Mouse (Mus musculus) thymus, postnatal 14 days (tissue): Measurements from ENCODE around the gene Cenpl.

ENCODE experiments used
- DNase-seq: peaks from one replicate; pipeline ENCODE4 v3.0.0; 2021

Gene Cenpl

GRCm38 (mm10) chr1:161046972-161047371 is 23.5 kb upstream of the Cenpl start:
- DNase-seq = no peak

GRCm38 (mm10) chr1:161057164-161057563 is 13.3 kb upstream of the Cenpl start:
- no peak for DNase-seq

GRCm38 (mm10) chr1:161063351-161063750 is 7.2 kb upstream of the Cenpl start:
- no peak for DNase-seq

- no peak for DNase-seq
Observed at GRCm38 (mm10) chr1:161071272-161071620, 733 bp downstream of the Cenpl start.

GRCm38 (mm10) chr1:161076238-161076637 is 5.7 kb downstream of the Cenpl start:
- DNase-seq = no peak

GRCm38 (mm10) chr1:161077243-161077642 is 6.7 kb downstream of the Cenpl start:
- DNase-seq = no peak

GRCm38 (mm10) chr1:161099721-161100405 is 29.4 kb downstream of the Cenpl start:
- DNase-seq = no peak

- no peak for DNase-seq
Observed at GRCm38 (mm10) chr1:161103842-161104241, 33.3 kb downstream of the Cenpl start.

- no peak for DNase-seq
Observed at GRCm38 (mm10) chr1:161109216-161109615, 38.7 kb downstream of the Cenpl start.

- DNase-seq = no peak
Observed at GRCm38 (mm10) chr1:161114591-161114990, 44.1 kb downstream of the Cenpl start.

- no peak for DNase-seq
Observed at GRCm38 (mm10) chr1:161122661-161123418, 52.3 kb downstream of the Cenpl start.

- DNase-seq = no peak
Observed at GRCm38 (mm10) chr1:161126461-161126860, 55.9 kb downstream of the Cenpl start.

GRCm38 (mm10) chr1:161130726-161131664 is 60.5 kb downstream of the Cenpl start, which contains the start of gene Klhl20:
Gene Klhl20 (minus strand): TSS chr1:161131511.
- DNase-seq = peak; percentile 94
